Mouse (Mus musculus): Measurements from ENCODE around the gene Trak1.

DNA sequence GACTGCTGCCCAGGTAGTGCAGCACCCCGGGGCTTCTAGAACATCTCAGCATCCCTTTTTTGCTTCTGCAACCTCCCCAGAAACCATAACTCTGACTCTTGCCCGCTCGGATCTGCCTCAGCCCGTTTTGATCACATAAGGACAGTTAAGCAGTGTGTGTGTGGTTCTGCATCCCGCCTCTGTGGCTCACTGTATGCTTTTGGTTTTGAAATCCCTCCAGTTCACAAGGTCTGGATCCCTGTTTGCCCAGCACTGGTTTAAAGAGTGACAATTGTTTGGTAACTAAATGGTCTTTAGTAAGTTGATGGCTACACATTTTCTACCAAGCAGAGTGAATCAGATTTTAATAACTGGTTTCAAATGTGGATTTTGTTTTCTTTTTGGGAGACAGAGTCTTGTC lies 119.2 kb downstream of the Trak1 start:
- no peak for TF ChIP-seq POLR2A (IDR thresholded peaks at IDR 0.05; ENCODE audit: low read depth, low read length)
- TF ChIP-seq CTCF (IDR thresholded peaks at IDR 0.05; ENCODE audit: extremely low read depth, insufficient read depth, insufficient read length, insufficient replicate concordance) = no peak
